Mouse (Mus musculus): Measurements from ENCODE around the gene 1810037I17Rik.
A peak's percentile ranks its signal among the peaks of the same experiment; 100 is the strongest.

1810037I17Rik gene

GRCm38 (mm10) chr3:122924009-122924914, at the start of gene 1810037I17Rik:
TSS of gene 1810037I17Rik (plus strand) at chr3:122924203.
- peak; percentile 97 for DNase-seq

DNA sequence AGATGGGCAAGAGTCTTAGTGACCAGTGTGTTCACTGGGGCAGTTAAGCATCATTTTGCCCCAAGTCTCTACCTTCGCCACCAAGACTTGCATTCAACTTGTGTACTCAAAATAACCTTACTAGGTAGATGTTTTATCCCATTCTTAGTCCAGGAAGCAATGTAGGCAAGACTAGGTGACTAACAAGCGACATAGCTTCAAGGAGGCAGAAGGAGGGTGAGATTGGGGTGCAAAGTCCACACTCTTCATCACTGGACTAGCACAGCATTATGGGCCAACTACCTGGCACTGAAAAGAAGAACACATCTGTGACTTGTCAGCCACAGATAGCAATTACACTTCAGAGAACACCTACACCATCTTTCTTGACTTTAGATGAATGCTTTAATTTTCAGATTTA, 47.1 kb upstream of the 1810037I17Rik start:
- no peak for DNase-seq

DNA sequence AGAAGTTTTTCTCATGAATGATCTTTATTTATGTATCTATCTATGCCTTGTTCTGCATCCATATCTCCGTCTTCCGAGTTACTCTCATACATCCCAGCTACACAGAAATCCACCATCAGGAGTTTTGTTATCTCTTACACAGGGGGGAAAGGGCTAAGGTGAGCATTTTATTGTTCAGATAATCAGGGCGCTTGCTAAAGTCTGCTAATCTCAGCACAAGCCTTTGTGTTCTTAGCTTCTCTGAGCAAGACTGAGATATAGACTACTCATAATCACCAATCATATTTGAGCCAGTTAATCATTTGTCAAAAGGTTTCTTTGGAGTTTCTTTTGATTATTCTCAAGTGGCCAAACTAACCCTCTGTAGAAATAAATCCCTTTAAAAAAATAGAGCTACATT, 46.5 kb upstream of the 1810037I17Rik start:
- DNase-seq = no peak

DNA sequence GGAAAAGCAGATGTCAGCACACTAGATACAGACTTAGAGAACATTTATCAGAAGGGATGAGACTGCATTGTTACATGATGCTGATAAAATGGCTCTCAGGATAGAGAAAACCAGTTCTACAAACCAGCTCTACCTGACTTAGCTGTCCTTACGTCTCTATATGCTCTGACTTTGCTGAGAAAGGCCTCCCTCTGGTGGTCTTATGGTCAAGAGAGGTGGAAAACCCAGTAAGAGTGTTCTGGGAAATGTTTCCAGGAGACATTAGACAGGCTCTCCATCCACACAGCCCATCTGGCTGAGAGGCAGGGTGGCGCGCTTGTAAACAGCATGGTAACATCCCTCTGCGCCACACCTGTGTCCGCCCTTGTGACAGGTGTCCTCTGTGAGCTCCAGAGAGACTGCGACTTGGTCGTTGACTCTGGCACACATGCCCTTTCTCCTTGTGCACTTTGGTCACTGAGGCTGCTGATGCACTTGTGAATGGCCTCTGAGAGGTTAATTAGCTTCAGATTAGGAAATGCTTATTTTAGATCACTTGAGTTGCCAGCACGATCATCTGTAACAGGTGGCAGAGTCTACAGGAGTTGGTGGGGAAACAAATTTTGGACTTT, 45.2 kb upstream of the 1810037I17Rik start:
- DNase-seq = no peak

DNA sequence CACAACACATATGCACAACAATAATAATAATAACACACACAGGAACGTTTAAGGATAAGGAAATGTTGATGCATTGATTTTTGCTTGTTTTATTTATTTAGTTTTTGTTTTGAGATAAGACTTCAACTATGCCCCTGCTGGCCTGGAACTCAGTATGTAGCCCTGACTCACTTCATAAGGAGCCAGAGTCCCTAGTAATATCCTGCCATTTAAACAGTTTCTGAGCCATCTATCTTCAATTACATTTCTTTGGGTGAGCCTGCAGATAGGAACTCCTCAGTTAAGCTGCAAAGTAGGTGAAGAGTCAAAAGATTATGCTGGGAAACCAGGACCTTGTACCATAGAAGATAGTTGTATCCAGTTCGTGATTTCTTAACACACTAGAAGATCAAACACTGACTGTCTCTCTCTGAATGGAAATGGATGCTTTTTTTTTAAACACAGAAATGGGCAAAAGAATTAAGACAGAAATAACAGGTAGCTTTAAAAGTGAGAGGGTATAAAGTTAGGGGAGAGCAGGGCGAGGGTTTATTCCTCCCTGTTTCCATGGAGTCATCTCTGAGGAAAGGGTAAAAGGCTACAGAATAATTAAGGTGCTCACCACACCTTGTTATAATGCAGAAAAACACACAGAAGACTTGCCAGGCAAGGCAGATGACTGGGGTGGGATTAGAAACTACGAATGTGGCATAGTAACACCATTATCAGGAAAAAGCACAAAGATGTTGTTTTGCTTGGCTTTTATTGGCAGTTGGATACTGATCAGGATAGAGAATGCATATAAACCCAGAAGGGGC, 36.3 kb upstream of the 1810037I17Rik start:
- DNase-seq = no peak

DNA sequence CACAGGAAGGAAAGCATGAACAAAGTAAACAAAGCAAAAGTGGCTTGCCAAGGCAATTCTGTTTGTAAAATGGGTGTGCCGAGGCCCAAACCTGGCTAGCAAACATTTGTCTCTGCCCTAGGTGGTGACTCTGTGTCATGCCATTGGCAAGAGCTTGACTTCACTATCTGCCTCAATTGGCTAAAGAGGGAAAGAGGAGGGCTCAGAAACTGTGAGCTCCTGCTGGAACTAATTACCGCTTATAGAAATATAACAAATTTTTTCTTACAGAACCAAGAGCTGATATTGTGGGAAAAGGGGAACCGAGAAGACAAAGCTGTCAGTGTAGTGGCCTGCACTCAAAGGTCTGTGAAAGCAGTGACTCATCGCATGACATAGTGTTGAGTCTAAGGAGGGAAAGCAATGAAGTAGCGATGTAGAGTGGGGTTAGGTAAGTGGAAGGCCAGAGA, 35.6 kb upstream of the 1810037I17Rik start:
- DNase-seq = no peak

DNA sequence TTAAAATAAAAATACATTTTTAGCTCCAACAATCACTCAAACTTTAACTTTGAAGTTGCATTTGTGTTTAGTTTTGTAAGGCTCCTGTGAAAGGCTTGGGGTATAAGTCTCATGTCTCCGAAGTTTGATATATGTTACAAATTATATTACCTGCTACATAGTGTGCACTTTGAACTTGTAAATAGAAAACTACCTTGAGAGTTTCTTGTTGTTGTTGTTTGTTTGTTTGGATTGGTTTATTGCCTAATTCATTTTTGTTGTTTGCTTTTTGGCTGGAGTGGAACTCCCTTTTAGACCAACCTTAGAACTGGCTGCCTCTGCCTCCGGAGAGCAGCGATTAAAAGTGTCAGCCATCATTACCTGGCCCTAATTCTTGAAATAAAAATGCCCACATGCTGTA, 29.2 kb upstream of the 1810037I17Rik start, which contains the start of gene Fabp2:
Gene Fabp2, plus strand, starts transcription at position 301 of the 400 bp plus-strand sequence.
- no peak for DNase-seq

DNA sequence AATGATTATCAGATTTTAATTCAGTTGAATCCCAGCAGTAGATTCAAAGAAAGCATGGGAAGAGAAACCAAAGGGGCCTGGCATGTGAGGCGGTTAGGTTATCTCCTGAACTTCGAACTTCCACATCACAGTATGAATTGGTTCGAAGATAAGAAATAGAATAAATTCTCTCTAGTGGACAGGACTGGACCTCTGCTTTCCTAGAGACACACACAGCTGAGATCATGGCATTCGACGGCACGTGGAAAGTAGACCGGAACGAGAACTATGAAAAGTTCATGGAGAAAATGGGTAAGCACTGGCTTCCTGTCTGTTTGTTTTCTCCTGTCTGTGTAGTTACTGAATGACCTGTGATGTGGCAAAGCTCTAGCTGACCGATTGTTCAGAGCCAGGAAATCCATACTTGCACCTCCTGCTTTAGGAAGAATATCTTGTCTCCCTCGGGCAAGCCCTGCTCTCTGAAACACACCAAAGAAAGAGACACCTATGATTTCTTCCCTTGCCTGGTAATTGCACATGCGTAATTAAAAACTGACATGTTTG, 28.7 kb upstream of the 1810037I17Rik start:
- no peak for DNase-seq

DNA sequence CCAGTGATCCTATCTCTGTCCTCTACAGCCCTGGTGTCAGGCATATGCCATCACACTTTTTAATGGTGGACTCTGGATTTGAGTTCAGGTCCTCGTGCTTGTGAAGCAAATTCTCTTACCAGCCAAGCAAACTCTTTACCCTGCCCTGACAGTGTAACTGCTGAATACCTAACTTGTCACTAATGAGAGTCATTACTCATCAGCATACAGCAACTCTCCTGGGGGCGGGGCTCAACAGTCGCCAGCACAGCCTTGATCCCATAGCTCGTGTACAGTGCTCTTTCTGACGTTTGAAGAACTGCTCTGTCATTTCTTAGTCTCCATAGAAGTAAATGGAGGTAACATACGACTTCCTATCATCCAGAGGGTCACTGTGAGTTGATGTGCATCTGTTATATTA, 25.7 kb upstream of the 1810037I17Rik start:
- DNase-seq = no peak

GRCm38 (mm10) chr3:122903746-122904433, 20.1 kb upstream of the 1810037I17Rik start:
- no peak for DNase-seq

DNA sequence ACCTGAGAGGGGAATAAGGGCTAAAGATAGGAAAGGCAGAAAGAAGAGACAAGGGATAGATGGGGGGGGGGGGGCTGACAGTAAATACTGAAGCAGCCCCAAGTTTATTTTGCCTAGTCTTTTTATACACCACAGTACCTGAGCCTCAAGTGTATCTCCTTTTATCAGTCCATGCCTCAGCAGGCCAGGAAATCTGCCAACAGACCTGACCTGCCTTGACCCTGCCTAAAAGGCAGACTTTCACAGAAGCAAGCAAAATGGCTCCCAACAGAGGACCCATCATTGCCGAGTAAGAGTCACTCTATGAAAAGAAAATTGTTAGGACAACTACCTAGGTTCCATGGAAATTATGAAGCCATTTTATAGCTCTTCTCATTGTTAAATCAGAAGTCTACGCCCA, 16.2 kb upstream of the 1810037I17Rik start:
- no peak for DNase-seq

DNA sequence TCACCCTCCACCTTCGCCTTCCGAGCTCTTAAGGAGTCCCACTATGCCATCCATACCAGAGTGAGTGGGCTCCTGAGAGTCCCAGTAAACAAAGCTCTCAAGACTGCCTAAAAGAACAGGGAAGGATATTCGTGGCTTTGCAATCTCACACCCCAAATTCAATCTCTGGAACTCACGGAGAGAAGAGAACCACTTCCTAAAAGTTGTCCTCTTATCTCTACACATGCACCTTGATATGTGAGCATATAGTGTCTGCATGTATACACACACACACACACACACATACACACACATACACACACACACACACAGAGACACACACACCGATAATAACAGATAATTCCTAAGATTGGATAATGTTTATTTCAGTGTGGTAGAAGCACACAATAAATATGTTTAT, 8.5 kb upstream of the 1810037I17Rik start:
- DNase-seq = no peak

DNA sequence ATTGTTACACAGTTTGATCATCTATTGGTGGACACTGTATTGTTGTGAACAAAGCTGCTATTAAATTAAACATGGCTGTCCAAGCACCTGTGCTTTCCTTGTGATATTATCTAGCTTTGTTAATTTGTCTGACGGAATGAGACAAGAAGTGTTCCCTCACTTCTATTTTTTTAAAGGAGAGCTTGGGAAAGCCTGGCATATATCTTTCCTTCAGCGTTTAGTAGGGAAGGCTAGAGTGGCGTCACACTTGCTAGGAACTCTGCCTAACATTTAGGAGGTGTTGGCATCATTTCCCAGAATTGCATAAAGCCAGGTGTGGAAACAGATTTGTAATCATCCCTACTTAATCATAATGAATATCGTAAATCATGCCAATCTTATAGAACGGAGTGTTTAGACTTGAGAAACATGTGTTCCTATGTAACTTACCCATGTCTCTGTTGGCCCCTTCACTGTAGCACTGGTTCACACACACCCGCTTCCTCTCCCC, 7.8 kb upstream of the 1810037I17Rik start:
- DNase-seq = no peak

DNA sequence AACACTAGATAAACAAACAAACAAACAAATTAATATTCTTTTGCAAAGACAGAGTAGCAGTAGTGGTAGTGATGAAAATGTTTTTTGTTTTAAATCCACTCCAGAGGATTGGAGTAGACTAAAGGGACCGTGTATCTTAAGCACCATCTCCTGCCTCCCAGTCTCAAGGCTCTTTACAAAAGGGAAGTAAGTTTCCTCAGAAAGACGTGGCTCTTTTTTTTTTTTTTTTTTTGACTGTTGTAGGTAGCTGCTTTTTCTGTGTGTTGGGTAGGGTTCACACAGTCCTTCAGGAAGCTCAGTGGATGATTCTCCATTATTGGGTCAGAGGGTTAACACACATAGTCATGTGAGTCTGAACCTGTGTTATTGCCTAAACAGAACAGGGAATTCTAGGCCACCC, 5.3 kb upstream of the 1810037I17Rik start:
- DNase-seq = no peak

GRCm38 (mm10) chr3:122919260-122919659, 4.7 kb upstream of the 1810037I17Rik start, which contains the start of gene Gm10959:
TSS of gene Gm10959 (minus strand) at chr3:122919360.
- no peak for DNase-seq

DNA sequence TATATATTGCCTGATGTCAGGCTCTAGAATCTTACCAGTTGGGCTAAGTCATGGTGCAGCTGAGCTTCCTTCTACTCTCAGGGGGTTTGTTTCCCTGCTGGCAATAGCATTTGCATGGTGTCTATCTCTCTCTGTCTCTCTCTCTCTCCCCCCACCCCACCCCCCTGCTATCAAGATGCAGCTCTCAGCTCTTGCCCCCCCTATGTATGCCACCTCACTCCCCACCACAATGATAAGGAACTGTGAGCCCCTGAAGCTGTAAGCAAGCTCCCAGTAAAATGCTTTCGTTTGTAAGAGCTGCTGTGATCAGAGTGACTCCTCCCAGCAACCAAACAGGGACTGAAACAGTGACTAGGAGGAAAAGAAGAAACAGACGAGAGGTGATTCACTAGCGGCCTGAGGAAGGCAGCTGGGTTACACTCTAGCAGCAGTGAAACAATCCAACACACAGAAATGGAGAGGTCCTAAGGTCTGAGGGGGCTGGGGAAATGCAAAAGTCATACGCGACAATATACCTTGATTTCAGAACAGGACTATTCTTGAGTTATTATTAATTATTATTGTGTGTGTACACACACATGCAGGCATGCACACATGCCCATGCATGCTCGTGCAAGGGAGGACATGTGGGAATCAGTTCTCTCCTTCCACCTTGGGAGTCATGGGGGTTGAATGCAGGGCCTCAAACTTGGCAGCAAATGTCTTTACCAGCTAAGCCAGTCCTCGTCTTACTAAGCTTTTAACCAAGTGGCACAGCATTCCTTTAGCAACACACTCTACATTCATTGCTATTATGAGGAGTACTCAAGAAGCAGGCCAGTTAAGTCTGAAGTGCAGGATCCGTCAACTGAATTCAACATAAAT, 3.2 kb upstream of the 1810037I17Rik start:
- DNase-seq = no peak

- no peak for DNase-seq
Observed at GRCm38 (mm10) chr3:122921676-122922527, 2.1 kb upstream of the 1810037I17Rik start.

- peak; percentile 15 for DNase-seq
Observed at GRCm38 (mm10) chr3:122923147-122923546, 856 bp upstream of the 1810037I17Rik start.

DNA sequence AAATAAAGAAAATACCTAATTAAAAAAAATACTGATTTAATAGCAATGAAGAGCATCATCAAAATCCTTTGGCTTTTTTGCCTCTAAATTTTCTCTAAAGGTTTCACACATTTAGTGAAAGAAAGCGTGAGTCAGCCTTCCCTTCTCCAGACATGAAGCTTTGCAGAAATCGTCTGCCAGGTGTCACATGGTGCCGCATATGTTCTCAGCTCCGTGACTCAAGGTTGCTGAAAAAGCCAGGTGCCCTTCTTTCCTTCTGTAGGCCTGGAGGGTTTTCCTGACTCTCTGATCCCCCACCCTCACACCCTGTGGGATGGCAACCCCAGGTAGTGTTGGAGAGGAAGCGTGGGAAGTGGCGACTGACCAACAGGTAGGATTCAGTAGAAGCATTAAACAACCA, 5.7 kb downstream of the 1810037I17Rik start:
- no peak for DNase-seq

- no peak for DNase-seq
Observed at GRCm38 (mm10) chr3:122932466-122932865, 8.5 kb downstream of the 1810037I17Rik start.
